Mouse (Mus musculus) right cerebral cortex, adult 2 months (tissue): Measurements from ENCODE around the gene Slc20a1.

Source experiments
- DNase-seq, 2 experiments: peaks; one replicate each; pipeline ENCODE4 v3.0.0; 2021 to 2022; ENCODE audit warnings: low spot score in 2 of 2

Gene Slc20a1

DNA sequence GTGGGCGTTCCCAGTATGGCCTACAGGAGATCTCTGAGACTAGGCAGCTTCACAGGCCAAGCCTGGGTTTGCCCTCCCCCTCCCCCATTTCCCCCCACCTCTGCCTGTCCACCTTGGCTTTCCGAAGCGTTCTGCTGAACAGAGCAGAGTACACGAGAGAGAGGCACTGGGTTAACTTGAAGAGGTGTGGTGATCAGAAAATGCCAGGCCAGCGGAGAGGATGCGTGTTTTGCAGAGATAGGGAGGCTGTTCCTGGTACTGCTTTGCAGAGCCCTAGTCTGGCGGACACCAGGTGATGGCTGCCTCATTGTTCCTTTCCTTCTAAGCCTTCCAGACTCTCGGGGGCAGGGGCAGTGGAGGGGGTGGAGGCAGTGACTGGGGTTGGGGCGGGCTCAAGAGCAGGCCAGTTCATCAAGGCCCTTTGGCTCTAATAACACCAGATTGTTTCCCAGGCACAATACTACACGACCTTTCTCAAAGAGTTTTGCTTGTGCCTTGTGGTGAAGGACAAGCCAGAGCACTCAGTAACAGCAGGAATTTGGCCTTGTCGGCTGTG, 27.8 kb downstream of the Slc20a1 start:
- no peak for DNase-seq

- no peak for DNase-seq
Measured at GRCm38 (mm10) chr2:129227011-129227529, 28.5 kb downstream of the Slc20a1 start.

- no peak for DNase-seq
Measured at GRCm38 (mm10) chr2:129227709-129228108, 29.1 kb downstream of the Slc20a1 start.

DNA sequence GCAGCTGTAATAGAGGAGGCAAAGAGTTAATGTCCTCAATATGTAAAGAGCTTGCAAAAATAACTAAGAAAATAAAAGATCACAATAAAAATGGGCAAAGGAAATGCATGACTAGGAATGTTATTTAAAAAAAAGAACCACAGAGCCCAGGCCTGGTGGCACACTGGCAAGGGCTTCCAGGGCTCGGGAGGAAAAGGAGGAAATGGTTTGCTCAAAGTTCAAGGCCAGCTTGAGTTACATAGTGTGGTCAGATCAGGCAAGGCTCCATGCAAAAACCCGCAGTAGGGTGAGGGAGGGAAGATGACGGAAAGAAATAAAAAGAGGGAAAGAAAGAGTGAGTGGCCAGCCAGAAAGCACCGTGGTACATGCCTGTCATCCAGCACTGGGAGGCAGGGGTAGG, 30.0 kb downstream of the Slc20a1 start:
- no peak for DNase-seq

DNA sequence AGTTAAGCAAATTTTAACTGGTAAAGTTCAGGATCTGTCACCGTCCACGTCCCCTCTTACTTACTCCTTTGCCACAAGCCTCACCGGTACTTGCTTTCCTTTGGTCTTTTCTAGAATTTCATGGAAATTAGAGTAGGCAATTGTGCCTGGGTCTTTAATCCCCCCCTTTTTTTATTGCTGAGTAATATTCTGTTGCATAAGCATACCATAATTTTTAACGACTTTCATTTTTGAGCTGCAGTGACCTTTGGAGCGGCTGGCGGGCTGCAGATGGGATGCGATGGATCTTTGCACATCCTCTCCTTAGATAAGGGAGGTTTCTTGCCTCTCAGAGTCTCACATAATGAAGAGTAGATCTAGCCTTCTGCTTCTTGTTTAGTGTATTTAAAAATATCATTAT, 30.8 kb downstream of the Slc20a1 start:
- DNase-seq, result no peak

DNA sequence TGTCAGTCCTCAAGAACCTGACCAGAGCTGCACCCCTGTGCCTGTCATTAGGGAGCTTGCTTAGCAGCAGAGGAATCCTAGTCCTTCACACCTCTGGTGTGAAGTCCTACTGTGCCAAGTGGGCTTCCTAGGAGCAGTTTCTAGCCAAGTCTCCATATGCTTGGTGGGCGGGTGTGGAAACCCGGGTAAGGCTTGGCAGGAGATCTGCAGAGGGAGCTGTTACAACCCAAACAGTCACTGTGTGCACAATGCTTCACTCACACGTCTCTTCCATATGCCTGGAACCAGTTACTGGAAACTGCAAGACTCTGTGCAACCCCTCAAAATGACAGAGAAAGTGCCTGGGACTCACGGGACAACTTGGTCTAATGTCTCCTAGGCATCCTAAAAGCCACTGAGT, 33.5 kb downstream of the Slc20a1 start:
- DNase-seq, result peak; percentile 88 to 94

DNA sequence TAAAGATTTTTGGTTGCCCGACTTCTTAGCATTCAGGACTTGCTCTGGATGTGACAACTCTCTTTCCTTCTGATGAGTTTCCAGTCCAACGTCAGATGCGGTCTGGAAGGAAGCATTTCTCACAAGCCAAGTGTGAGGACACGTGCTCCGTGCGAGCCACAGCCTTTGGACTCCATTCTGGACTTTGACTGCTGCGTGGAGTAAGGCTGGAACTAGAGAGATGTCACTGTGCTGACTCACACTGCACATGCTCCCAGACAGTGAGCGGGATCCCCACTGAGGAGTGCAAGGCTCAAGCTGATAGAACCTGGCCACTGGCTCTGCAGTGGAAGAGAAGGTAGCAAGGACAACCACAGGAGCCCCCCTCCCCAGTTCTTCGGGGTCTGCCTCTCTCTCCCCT, 33.9 kb downstream of the Slc20a1 start:
- peak; percentile 33 to 39 for DNase-seq

DNA sequence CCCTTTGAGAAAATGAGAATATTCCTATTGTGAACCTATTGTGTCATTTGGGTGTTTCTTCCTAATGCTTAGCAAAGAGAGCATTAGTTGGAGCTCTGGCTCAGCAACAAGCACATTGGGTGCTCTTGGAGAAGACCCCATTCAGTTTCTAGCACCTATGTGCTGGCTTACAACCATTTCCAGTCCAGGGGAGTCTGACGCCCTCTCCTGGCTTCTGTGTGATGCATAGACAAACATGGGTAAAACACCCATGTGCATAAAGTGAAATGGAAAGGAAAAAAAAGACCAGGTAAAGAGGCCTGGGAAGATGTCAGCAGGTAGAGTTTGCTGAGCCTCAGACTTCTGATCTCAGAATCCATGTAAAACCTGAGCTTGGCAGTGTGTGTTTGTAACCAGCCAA, 34.7 kb downstream of the Slc20a1 start:
- DNase-seq, result no peak

- no peak for DNase-seq
Measured at GRCm38 (mm10) chr2:129233803-129234477, 35.4 kb downstream of the Slc20a1 start.

- no peak for DNase-seq
Measured at GRCm38 (mm10) chr2:129234731-129235130, 36.2 kb downstream of the Slc20a1 start.

- no peak for DNase-seq
Measured at GRCm38 (mm10) chr2:129236526-129236925, 38.0 kb downstream of the Slc20a1 start.

DNA sequence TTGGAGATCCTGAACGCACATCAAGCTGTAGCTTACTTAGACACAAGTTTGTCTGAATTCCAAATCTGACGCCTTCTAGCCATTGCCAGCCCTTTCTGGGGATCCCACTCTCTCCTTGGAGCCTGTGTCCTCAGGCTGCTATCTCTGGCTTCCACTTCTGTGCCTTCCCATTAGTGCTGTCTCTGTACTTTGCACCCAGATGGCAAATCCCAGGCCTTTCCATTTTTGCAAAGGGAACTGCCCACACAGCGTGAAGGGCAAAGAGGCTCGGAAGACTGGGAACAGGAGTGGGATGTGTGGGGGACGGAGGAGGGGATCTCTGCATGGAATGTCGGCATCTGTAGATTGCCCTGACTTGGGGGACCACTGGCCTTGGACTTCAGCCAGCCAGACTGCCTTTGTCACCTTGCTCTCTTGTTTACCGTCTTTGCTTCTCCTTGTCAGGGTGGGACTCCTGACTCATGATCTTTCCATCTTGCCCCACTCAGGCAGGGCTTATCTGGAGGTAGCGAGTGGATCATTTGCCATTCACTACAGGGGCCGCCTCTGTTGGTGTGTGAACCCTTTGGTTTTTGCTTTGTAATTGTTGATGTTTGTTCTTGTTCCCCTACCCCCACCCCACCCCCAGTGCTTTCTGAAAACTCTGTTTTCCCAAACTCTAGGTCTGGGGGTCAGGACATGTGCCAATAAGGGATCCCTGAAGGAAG, 42.3 kb downstream of the Slc20a1 start:
- DNase-seq, result peak; percentile 35 to 51

DNA sequence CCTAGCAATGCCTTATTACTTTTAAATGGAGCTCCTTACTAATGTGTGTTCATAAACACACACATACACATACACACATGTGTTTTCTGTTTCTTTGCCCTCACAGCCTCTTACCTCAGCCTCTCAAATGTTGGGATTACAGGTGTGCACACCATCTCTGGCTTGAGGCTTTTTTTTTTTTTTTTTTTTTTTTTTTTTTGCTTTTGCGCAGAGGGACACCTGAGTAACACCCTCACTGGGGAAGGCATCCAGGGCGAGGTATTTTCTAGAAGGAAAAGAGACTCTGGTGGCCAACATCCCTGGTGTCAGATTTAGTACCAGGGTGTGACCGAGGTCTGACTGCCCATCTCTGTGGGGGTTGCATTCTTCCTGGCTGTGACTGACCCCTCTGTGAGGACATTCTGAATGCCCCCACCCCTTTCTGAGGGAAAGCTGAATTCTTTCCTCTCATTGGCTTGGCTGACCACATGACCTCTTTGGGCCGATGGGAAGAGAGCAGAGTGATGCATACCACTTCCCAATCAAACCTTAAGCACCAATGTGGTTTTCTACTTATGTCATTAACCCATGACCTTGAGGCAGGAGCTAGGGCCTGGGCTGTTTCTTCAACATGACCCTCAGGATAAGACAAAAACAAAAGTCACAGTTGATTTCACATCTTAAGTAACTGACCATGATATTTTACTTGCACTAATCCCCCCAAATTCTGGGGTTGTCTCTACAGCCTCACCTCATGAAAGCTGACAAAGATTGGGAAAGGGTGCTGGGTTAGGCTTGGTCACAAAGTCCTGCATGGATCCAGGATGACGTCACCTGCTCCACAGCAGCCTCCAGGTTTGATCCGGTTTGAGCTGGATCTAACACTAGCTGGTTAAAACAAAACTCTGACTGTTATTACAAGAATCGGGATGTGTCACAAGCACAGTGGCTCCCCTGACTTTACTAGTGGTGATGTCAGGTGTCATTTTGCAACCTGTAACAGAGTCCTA, 43.6 kb downstream of the Slc20a1 start:
- DNase-seq, result no peak

DNA sequence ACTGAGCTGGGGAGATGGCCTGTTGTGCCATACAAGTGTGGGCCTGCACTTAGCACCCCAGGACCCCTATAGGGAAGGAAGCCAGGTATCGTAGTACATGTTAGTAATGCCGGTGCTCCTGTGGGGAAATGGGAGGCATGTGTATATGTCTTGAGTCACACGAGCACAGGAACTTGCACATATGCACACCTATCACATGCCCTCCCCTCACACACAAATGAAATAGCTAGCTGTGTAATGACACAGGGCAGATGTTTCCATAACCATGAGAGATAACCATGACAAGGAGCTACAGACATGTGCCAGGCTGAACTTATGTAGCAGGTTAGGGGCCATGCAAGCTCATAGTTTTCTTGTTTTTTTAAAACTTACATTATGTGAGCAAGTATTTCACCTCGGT, 44.4 kb downstream of the Slc20a1 start:
- DNase-seq, result no peak

- DNase-seq, result peak in 1 of 2 experiments; percentile 24
Measured at GRCm38 (mm10) chr2:129243786-129244185, 45.2 kb downstream of the Slc20a1 start.

GRCm38 (mm10) chr2:129244446-129245120, 46.0 kb downstream of the Slc20a1 start:
- DNase-seq, result no peak

- no peak for DNase-seq
Measured at GRCm38 (mm10) chr2:129245618-129246017, 47.1 kb downstream of the Slc20a1 start.

DNA sequence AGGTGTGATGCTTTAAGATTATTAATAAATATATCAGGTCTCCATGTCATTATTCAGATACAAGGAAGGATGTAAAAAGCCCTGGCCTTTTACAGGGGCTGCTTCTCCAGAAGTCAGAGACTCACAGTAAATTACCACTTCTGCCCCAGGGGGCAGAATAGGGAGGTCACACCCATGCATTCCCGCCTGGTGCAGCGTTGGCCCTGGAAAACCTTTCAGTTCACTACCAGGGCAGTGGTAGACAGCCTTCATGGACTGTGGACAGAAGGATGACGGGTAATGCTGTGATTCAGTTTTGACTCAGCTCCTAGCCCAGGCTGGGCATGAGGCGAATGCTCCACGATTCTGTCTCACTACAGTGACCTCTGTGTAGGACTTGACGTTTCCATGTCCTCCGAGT, 47.9 kb downstream of the Slc20a1 start:
- no peak for DNase-seq

DNA sequence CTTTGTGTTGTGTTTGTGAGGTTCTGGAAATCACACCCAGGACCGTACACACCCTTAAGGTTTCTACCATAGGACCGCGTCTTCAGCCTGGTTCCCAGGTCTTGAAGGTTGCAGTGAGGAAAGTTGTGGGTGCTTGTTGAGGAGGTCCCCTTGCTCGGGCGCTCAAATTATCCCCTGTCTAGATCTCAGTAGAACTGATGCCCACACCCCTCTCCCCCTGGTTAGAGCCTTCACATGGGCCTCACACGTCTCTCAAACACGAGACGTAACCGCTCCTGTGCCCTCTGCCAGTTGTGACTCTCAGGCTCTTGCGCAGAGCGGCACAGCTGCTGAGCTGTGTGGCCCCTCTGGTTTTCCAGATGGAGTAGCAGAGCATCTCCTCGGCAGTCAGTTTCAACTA, 48.4 kb downstream of the Slc20a1 start:
- DNase-seq, result no peak

DNA sequence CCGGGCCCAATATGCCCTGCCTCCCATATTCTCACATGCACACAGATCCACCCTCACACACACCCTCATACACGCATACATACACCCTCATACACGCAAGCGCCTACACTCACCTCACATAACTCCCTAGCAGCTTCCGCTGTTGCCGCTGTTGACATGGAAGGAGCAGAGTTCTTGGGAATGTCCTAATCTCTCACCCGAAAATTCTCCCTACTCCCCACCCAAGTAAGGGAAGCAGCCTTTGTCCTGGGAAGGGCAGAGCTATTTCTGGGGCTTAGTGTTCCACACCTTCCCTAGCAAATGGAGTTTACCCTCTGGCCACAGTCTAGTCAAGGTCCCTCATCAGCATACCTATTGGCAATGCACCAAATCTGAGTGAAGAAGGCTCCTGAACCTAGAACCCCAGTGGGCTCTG, 49.1 kb downstream of the Slc20a1 start:
- DNase-seq, result no peak

GRCm38 (mm10) chr2:129249321-129249720, 50.8 kb downstream of the Slc20a1 start:
- no peak for DNase-seq
